Mouse (Mus musculus) yolk sac, embryonic 10.5 days (tissue): ENCODE data around the gene Dpy19l3.
A peak's percentile ranks its signal among the peaks of the same experiment; 100 is the strongest.

Experiments
- DNase-seq: peaks from one replicate; pipeline ENCODE4 v3.0.0-alpha.2; 2017; ENCODE audit warnings: low spot score

Dpy19l3 gene

GRCm38 (mm10) chr7:35754033-35754885, at the start of gene Dpy19l3:
Gene Dpy19l3, minus strand, starts transcription at chr7:35754454.
- DNase-seq = peak; percentile 90

- DNase-seq = peak; percentile 88
These were observed 48.8 kb upstream of the Dpy19l3 start, which contains the start of gene Zfp507 for GRCm38 (mm10) chr7:35802906-35803595. Gene Zfp507, minus strand, starts transcription at chr7:35803003.

GRCm38 (mm10) chr7:35802201-35802905, 48.1 kb upstream of the Dpy19l3 start:
- DNase-seq = no peak

DNA sequence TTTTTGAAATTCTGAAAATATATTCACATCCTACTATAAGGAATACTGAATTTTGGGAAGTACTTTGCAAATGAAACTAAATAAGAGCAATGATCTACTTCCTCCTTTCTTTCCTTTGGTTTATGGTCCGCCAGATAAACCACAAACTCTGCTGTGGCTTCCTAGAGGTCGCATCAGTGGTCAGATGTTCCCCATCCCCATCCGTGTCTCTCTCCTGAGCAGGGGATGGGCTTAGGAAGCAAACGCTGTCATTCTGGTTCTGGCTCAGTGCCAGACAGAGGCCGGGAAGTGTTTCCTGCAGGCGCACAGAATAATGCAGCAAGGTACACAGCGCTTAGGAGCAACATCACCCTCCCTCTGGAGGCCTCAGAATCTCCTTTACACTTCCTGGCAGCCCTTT, 41.9 kb upstream of the Dpy19l3 start:
- no peak for DNase-seq

- no peak for DNase-seq
These were observed 40.0 kb upstream of the Dpy19l3 start for GRCm38 (mm10) chr7:35794145-35794664.

DNA sequence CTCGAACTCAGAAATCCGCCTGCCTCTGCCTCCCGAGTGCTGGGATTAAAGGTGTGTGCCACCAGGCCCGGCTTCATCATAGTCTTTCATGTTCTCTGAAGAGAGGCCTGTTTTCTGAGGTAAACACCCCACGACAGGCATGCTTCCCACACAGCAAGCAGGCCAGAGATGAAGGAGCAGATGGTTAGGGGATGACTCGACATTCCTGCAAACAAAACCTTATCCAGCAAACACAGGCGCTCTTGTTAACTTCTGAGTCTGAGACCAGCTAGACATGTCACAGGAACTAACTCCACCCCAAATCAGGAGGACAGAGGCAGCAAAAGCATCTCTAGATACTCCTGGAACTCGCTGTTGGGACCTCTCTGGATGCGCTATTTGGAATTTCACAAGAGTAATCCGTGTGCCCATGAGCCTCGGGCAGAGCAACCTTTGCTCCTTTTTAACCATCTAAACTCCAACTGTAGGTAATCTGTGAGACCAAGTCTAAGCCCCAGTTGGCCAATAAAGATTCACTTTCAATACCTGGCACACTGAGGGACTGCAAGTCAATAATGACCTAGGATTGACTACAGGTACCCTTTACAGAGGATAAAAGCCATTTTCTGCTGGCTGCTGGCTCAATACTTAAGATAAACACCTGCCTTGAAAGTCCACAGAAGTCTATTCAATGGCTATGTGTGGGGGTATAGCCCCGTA, 38.0 kb upstream of the Dpy19l3 start:
- no peak for DNase-seq

DNA sequence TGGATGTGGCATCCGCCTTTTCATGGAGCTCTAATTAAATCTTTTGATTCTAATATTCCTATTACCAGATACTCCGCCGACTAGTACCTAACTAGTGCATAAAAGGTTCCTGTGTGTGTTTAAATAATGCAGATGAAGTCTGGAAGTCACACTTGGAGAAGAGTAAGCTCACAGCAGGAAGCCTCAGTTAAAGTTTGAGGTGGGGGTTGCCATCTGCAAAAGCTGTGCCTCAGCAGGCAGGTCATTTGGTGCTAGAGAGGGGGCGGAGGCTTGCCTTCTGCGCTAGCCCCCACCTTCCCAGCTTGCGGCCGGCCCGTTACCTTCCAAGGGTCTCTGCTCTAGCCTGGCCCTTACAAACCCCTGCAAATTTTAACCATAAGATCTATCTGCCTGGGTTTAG, 36.7 kb upstream of the Dpy19l3 start:
- DNase-seq = no peak

DNA sequence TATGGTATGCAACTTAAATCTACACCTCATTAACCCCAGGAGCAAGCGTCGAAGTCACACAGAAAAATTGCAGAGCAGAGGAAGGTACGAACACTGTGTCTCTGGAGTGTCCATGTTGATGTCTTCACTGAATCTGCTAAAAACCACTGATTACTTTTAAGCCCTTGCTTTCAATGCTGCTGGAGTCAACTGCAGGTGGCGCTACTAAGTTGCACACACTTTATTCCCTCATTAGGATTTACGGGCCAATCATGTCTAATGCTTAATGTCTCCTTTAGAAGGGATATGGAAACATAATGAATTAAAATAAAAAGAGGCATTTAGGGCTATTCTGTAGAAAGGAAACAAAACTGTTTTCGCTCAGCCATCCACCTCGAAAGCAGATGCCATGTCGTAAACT, 35.9 kb upstream of the Dpy19l3 start:
- DNase-seq = no peak

DNA sequence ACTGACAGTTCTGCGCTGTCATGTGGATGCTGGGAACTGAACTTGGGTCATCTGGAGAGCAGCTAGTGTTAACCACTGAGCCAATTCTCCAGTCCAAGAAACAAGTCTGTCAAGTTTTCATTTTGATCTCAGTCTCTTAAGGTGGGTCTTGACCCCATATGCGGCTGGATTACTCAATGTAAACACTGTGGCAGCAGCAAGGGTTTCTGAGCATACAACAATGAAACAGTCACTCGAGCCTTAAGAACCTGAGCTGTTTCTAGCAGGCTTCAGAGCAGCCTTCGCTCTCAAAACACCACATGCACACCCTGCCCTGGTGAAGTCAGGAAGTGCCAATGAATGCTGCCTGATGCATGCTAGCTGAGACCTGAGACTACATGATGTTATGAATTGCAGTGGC, 31.3 kb upstream of the Dpy19l3 start:
- DNase-seq = no peak

DNA sequence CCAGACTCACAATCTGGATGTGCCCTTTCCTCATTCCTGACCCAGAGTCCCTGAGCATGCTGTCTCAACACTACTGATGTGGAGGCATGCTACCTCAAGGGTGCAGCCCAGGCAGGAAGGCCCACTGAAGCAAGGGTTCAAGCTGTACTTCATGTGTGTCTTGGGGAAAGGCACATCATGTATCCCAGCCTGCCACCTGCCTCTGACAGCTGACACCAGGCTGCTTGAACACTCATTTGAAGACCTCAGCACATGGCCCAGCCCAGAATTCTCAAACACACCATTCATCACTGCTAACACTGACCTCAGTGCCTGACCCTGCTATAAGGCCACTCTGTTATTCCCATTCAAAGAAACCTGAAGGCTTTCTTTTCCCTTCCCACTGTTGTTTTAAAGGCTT, 28.0 kb upstream of the Dpy19l3 start:
- no peak for DNase-seq

DNA sequence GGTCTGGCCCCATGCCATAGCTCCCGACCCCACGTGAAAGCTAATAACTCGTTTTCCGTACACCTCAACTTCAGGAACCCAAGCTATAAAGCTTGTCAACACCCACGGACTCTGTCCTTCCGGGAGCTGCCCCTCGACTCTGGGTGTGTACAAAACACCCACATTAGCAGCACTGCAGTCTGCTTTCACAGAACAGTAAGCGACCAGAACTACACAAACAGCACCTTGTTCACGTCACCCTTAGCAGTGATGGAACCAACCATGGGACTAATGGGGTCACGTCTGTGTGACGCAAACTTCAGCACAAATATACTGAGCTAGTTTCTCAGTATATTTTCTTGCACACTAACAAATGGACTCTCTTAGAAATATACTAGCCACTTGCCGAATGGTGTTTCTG, 19.9 kb upstream of the Dpy19l3 start:
- DNase-seq = no peak

GRCm38 (mm10) chr7:35772347-35772746, 18.1 kb upstream of the Dpy19l3 start:
- DNase-seq = no peak

DNA sequence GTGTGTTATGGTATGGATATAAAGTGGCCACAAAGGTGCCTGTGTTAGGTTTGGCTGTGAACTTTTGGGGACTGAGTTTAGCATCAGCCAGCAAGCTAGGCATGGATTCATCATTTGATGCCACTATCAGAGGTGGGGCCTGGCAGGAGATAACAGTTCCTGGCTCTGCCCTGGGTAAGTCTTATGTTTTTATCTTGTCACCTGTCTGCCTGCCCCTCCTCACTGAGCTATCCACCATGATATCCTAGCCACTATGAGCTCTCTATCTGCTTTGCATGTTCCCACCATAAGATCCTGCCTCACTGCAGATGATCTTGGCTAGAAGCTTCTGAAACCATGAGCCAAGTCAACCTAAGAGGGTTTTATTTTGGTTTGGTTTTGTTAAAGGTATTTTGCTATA, 16.9 kb upstream of the Dpy19l3 start:
- no peak for DNase-seq

- no peak for DNase-seq
These were observed 15.9 kb upstream of the Dpy19l3 start for GRCm38 (mm10) chr7:35770122-35770521.

DNA sequence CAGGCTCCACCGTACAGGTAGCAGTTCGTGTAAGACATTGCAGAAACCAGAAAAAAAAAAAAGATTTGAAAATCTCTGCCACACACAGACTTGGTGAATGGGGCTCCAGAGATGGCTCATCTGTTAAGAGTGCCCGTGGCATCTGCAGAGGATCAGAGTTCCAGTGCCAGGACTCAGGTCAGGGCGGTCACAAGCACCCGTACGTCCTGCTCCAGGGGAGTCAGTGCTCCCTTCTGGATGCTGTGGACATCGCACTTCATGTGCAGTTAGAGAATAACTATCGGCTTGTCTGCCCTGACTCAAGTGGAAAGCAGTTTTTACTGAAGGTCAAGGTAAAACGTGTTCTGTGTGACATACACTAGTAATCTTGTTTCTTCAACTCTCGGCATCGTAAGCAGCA, 10.2 kb upstream of the Dpy19l3 start:
- DNase-seq = no peak

DNA sequence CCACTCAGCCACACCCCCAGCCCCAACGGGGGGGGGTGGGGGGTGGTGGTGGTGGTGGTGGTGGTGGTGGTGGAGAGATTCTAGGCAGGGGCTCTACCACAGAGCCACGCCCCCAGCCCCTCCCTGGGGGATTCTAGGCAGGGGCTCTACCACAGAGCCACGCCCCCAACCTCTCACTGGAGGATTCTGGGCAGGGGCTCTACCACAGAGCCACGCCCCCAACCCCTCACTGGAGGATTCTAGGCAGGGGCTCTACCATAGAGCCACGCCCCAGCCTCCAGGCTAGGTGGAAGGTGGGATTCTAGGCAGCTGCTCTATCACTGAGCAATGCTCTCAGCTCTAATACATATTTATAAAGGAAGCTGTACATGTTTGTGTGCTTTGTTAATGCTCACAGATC, 7.5 kb upstream of the Dpy19l3 start:
- DNase-seq = no peak

GRCm38 (mm10) chr7:35759602-35760001, 5.3 kb upstream of the Dpy19l3 start:
- DNase-seq = no peak

- no peak for DNase-seq
These were observed 2.5 kb upstream of the Dpy19l3 start for GRCm38 (mm10) chr7:35756510-35757440.

DNA sequence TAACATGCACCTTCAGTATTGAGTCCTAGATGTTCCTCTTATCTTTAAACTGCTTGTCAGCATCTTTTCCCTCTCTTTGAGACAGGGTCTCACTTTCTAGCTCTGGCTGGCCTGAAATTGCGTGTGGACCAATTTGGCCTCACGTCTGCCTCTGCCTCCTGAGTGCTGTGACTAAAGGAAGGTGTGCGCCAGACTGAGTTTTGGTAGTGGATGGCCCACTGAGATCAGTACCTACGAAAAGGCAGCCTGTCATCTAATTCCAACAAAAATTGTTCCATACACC, 573 bp upstream of the Dpy19l3 start:
- DNase-seq = no peak

- DNase-seq = peak; percentile 13
These were observed 778 bp downstream of the Dpy19l3 start for GRCm38 (mm10) chr7:35753319-35754032.
